Mouse (Mus musculus) olfactory bulb, adult 2 months (tissue): ENCODE data around the gene Cep41. TPM values are rescaled to one million over a fixed set of nuclear protein-coding genes. Genes with fewer than 3 reads are reported as not detected.
A peak's percentile ranks its signal among the peaks of the same experiment; 100 is the strongest.

Experiments used
- H3K27ac ChIP-seq: fragments of 200-500 bp; 2 replicates; pipeline ENCODE4 v1.5.1; 2012; ENCODE audit warnings: low read depth, low read length; ENCODE audit not compliant: insufficient read depth
- H3K4me1 ChIP-seq: fragments of 200-500 bp; 2 replicates; pipeline ENCODE4 v1.6.1; 2012; ENCODE audit warnings: low read length; ENCODE audit not compliant: control insufficient read depth, insufficient read depth
- H3K4me3 ChIP-seq: fragments of 200-500 bp; 2 replicates; pipeline ENCODE4 v1.5.1; 2012; ENCODE audit warnings: mild to moderate bottlenecking, low read depth, low read length, moderate library complexity; ENCODE audit not compliant: insufficient read depth
- CTCF ChIP-seq: fragments of 200-500 bp; IDR thresholded peaks from 2 replicates; pipeline ENCODE4 v1.5.1; 2012; ENCODE audit warnings: low read depth, mild to moderate bottlenecking, low read length, moderate library complexity; ENCODE audit not compliant: insufficient read depth
- POLR2A ChIP-seq: fragments of 200-500 bp; IDR thresholded peaks from 2 replicates; pipeline ENCODE4 v1.6.1; 2012; ENCODE audit warnings: mild to moderate bottlenecking, low read depth, low read length, moderate library complexity; ENCODE audit not compliant: insufficient read depth
- WGBS: fragments of 180-500 bp; shearing (Covaris S2); methylation state at CpG from one replicate; pipeline ENCODE4 v1.1.7; 2018; 5-methylcytosine and 5-hydroxymethylcytosine counted together
- polyA plus RNA-seq: library from polyadenylated mRNA; stranded (reverse); fragments of >200 nt; gene quantifications from 2 replicates; pipeline ENCODE4 v1.2.4, GENCODE M21; 2012; ENCODE audit warnings: low replicate concordance; ENCODE audit not compliant: missing spikeins, insufficient read depth, insufficient read length

Gene Cep41
- polyA plus RNA-seq, 1 experiment, result not detected

DNA sequence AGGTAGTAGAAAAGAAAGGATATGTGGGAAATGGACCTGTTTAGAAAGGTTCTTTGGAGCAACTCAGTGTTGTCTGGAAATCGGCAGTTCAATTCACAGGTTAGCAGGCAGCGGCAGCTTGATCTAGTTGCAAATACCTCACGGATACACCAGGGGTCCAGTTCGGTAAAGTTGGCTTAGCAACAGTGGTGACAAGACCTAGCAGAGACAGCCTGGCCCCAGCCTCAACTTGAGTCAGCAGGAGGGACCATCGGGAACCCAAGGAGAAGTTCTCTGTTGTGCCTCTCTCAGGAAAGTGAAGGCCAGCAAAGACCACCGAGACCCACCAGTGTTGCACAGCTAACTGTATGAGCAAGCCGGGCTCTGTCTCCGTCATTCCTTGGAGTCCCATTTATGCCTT, 1.6 kb upstream of the Cep41 start:
- peaks cover 5% of the 10 kb centered on the region; the same call in 1 of the 2 replicates for H3K4me1 ChIP-seq
- H3K4me3 ChIP-seq, result no peak overlapping the region
- H3K27ac ChIP-seq, result no peak overlapping the region
- TF ChIP-seq CTCF (no peak), POLR2A (no peak)
- WGBS, result 91% methylated on average over 8 of the region's 8 CpGs

DNA sequence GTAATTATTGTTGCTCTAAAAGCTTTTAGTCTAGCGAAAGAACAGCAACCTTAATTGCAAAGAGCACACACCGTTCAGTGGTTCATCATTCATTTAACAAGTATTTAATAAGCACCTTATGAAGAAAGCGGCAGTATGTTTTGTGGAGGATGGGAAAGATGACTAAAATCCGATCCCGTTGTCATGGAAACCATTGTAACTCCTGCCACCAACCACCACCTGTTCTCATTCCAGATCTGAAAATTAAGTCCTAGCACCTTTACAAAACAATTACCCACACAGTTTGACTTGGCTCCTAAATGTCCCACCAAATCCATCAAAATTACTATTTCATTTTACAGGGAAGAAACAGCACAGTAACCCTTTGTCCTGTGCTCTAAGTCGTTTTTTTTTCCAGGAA, 660 bp upstream of the Cep41 start:
- 10% methylated on average over 6 of the region's 6 CpGs for WGBS
- no peak overlapping the region for H3K27ac ChIP-seq

DNA sequence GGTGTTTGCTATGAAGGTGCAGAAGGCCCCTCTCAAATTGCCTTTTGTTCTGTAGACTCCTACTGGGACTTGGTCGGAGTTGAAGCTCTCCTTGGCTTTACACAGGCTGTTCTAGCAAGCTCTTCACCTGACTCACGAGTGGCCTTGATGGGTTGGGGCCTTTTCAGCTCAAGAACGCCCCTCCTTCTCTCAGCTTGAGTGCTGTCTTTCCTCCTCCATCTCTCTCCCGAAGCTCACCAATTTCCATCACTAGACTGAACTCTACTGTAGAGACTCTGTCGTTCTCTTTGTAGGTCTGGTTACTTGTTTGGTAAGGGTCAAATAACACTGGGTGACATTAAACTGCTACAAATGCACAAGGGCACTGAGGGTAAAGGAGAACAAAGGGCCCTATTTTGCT, 723 bp downstream of the Cep41 start:
- Histone ChIP-seq H3K4me1 (peaks cover 5% of the 10 kb centered on the region), H3K4me3 (peak overlapping the region; percentile 78), H3K27ac (peak overlapping the region; percentile 61)
- TF ChIP-seq POLR2A (no peak), CTCF (no peak)
- 63% methylated on average over 5 of the region's 5 CpGs for WGBS

More for the DNA sequence above, 660 bp upstream of the Cep41 start:
- H3K4me1 ChIP-seq, result peaks cover 5% of the 10 kb centered on the region; the same call in 1 of the 2 replicates
- TF ChIP-seq CTCF, result no peak
- TF ChIP-seq POLR2A, result no peak
- H3K4me3 ChIP-seq, result no peak overlapping the region

DNA sequence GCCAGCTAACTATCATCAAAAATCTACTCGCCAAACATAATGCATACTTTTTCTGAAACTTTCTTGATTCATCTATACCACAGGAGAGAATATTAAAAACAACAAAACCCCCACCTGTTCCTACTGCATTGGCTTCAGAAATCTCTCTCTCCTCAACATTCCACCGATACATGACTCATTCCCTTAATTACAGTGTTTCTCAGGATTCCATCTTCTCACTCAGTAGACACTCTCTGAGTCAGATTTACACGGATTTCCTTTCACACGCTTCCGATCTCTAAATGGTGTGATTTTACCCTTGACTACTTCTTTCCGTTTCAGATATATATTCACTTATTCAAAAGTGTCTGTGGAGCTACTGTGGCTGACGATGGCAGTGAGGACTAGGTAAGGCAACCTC, 6.4 kb downstream of the Cep41 start:
- H3K4me1 ChIP-seq, result peaks cover 11% of the 10 kb centered on the region
- no peak overlapping the region for H3K4me3 ChIP-seq
- TF ChIP-seq POLR2A (no peak), CTCF (no peak)
- peak overlapping the region; percentile 55 for H3K27ac ChIP-seq
- WGBS, result 34% methylated on average over 7 of the region's 7 CpGs

DNA sequence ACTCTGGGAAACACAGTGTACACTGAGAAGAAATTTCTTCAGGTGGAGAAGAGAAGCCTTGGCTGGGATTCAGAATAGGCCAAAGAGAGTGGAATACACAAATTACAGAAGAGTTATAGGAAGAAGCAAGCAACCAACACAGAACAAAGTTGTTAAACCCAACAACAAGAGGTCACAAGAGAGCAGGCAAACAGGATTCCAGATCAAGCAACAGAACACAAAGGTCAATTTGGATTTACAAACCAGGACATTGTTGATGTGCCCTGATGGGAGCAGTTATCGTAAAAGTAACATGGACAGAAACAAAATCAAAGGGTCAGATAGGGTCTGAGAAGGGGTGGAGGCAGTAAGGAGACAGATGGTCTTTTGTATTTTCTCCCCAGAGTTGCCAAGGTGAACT, 9.0 kb downstream of the Cep41 start:
- peaks cover 11% of the 10 kb centered on the region for H3K4me1 ChIP-seq
- no peak overlapping the region for H3K4me3 ChIP-seq
- TF ChIP-seq CTCF, result no peak
- TF ChIP-seq POLR2A, result no peak
- no peak overlapping the region for H3K27ac ChIP-seq
- WGBS, result 94% methylated on average over 1 of the region's 1 CpGs

DNA sequence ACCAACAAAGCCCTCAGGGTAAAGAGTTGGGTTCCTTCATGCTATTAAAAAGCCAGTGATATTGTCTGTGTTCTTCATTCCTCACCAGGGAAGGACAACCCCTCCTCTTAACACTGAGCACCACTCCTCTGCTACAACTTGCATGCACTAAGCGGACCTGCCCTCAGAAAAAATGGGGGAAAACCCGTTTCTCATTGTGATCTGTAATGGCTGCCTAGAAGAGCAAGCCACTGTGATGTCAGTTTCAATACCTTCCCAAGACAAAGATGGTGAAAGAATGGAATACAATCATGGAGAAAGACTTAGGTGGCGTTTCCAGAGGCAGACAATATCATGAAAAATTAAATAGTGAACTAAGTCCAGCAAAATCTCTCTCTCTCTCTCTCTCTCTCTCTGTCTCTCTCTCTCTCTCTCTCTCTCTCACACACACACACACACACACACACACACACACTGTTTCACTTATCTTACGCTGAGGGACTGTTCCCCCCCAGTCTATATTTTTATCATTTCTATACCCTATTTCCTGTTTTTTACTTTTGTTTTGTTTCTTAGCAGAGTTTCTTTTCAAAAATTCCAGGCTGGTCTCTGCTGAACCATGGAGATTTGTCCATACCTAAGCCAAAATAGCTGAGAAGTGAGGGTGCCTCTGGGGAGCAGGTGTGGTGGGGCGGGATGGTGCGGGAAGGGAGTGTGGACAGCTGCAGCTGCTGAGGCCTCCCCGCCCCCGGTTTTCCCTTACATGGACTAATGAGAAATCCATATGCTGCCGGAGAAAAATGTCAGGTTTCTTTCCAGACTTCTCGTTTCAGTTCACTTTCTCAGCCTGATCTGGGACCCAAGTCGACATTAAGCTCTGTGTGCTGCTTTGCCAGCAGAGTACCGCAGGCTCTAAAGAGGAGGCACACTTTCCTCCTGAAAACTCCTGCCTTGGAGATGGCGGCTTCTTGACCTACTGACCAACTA, 11.3 kb downstream of the Cep41 start:
- TF ChIP-seq CTCF, result no peak
- no peak for TF ChIP-seq POLR2A
- no peak overlapping the region for H3K27ac ChIP-seq
- peaks cover 13% of the 10 kb centered on the region for H3K4me1 ChIP-seq
- 71% methylated on average over 13 of the region's 13 CpGs for WGBS
- H3K4me3 ChIP-seq, result no peak overlapping the region

DNA sequence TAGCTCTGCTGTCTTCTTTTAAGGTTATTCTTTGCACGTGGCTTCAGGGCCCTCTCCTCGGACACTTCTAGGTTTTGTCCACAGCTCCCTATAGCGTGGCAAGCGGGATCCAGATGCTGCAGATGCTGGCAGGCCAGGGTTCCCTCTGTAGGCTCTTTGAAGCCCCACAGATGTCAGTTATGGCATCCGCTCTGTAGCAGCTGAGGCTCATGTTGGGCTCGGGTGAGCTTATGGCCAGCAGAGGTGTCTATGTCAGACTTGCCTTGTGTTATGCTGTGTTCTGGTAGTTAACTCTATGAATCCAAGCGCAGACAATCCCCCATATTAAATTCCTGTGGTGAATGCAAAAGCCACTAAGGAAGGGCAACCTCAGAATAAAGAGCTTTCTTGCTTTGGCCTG, 13.1 kb downstream of the Cep41 start:
- no peak for TF ChIP-seq POLR2A
- no peak for TF ChIP-seq CTCF
- Histone ChIP-seq H3K4me3 (no peak overlapping the region), H3K4me1 (peaks cover 11% of the 10 kb centered on the region), H3K27ac (no peak overlapping the region)
- WGBS, result 94% methylated on average over 7 of the region's 7 CpGs

DNA sequence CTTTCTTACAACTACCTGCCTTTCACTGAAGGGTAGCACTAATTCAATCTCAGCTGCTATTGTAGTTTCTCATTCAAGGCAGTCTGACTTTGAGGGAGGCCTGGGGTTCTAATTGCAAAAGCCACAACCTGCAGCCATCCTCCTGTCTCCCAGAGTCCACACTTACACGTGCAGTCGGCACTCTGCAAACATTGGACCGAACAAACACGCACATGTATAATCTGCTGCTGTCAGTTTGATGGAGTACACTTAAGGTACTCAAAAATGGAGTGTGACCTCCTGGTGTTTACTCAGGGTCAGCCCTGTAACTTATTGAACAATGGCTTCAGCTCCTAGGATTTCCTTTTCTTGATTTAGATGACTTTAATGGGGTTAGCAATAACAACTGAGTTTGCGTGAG, 14.0 kb downstream of the Cep41 start:
- WGBS, result 79% methylated on average over 5 of the region's 5 CpGs
- TF ChIP-seq CTCF, result no peak
- TF ChIP-seq POLR2A, result no peak
- H3K27ac ChIP-seq, result no peak overlapping the region
- peaks cover 14% of the 10 kb centered on the region for H3K4me1 ChIP-seq
- no peak overlapping the region for H3K4me3 ChIP-seq

DNA sequence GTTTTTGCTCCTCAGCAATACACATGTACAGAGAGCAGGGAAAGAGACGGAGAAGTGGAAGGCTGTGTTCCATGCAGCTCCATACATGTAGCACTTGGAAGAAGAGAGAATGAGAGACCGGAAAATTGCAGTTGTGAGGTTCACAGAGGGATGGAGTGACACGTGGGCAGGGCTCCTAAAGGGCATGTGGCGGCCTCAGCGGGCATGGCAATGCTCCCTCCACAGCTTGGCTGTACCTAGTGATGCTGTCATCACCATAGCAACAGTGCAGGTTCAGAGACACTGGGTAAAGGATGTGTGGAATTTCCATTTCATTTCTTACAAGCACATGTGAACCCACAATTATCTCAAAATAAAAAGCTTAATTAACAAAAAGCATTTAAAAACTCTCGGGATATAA, 15.1 kb downstream of the Cep41 start:
- H3K4me3 ChIP-seq, result no peak overlapping the region
- H3K27ac ChIP-seq, result peak overlapping the region; percentile 12; the same call in 1 of the 2 replicates
- TF ChIP-seq POLR2A (no peak), CTCF (no peak)
- WGBS, result 49% methylated on average over 6 of the region's 6 CpGs
- H3K4me1 ChIP-seq, result peaks cover 14% of the 10 kb centered on the region

DNA sequence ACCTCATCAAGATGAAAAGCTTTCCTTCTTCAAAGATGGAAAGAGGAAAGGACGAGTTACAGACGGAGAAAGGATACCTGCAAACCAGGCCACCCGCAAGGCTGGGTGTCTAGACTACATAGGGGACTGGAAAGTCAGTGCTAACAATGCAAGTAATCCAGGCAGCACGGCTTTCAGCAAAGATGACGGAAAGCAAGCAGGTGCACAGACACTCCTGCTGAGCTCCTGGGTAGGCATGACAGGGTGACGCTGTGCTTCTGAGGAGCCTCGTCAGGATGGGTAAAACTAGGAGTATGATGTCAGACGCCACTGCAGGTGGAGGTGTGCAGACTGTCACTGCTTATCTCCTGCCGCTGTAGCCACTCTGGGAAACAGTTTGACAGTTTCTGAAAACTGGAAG, 16.0 kb downstream of the Cep41 start:
- no peak for TF ChIP-seq CTCF
- TF ChIP-seq POLR2A, result no peak
- H3K27ac ChIP-seq, result no peak overlapping the region
- 95% methylated on average over 9 of the region's 9 CpGs for WGBS

More for the DNA sequence above, 16.0 kb downstream of the Cep41 start:
- H3K4me3 ChIP-seq, result no peak overlapping the region
- H3K4me1 ChIP-seq, result peaks cover 12% of the 10 kb centered on the region
